Mouse (Mus musculus) small intestine, adult 2 months (tissue): ENCODE data around the gene S1pr1. TPM values are rescaled to one million over a fixed set of nuclear protein-coding genes. Genes with fewer than 3 reads are reported as not detected.

Experiments used
- H3K27ac ChIP-seq: fragments of 200-500 bp; 2 replicates; pipeline ENCODE4 v1.5.1; 2012; ENCODE audit warnings: low read depth, low read length, control low read depth, inconsistent platforms; ENCODE audit not compliant: insufficient read depth
- H3K27me3 ChIP-seq: fragments of 200-500 bp; 2 replicates; pipeline ENCODE4 v1.6.1; 2012; ENCODE audit warnings: mild to moderate bottlenecking, moderate library complexity, low read length, inconsistent platforms; ENCODE audit not compliant: control insufficient read depth, insufficient read depth
- H3K36me3 ChIP-seq: fragments of 200-500 bp; 2 replicates; pipeline ENCODE4 v1.6.1; 2012; ENCODE audit warnings: mild to moderate bottlenecking, low read length, control low read depth, inconsistent platforms; ENCODE audit not compliant: control insufficient read depth, insufficient read depth
- H3K4me1 ChIP-seq: fragments of 200-500 bp; 2 replicates; pipeline ENCODE4 v1.6.1; 2012; ENCODE audit warnings: low read length, inconsistent platforms, mixed read lengths; ENCODE audit not compliant: control insufficient read depth, insufficient read depth, insufficient read length
- H3K4me3 ChIP-seq: fragments of 200-500 bp; 2 replicates; pipeline ENCODE4 v1.5.1; 2012; ENCODE audit warnings: low read depth, mild to moderate bottlenecking, control low read depth, inconsistent platforms, low read length, moderate library complexity
- CTCF ChIP-seq: fragments of 200-500 bp; IDR thresholded peaks from 2 replicates; pipeline ENCODE4 v1.5.1; 2012; ENCODE audit warnings: low read depth, mild to moderate bottlenecking, control low read depth, inconsistent platforms, low read length, moderate library complexity, mixed read lengths; ENCODE audit not compliant: insufficient replicate concordance, insufficient read length; ENCODE audit errors: extremely low read depth
- POLR2A ChIP-seq: fragments of 200-500 bp; IDR thresholded peaks from 2 replicates; pipeline ENCODE4 v1.6.1; 2012; ENCODE audit warnings: low read depth, mild to moderate bottlenecking, control low read depth, inconsistent platforms, low read length, moderate library complexity
- WGBS: fragments of 180-500 bp; shearing (Covaris S2); methylation state at CpG from one replicate; pipeline ENCODE4 v1.1.7; 2018; 5-methylcytosine and 5-hydroxymethylcytosine counted together
- polyA plus RNA-seq: library from polyadenylated mRNA; depleted of rRNA; stranded (reverse); fragments of >200 nt; gene quantifications from 2 replicates; pipeline ENCODE4 v1.2.3, GENCODE M21; 2012; rRNA removed

Gene S1pr1
- polyA plus RNA-seq, 1 experiment = 13.5 TPM

- Histone ChIP-seq H3K27me3 (no peaks in the 10 kb centered on the region), H3K4me1 (no peaks in the 10 kb centered on the region), H3K4me3 (no peak overlapping the region), H3K36me3 (no peaks in the 10 kb centered on the region), H3K27ac (no peak overlapping the region)
- 48% methylated on average over 9 of the region's 9 CpGs for WGBS
- peak; percentile 57; the same call in 1 of the 2 replicates for TF ChIP-seq CTCF
- no peak for TF ChIP-seq POLR2A
Observed at GRCm38 (mm10) chr3:115660701-115661460, 54.0 kb downstream of the S1pr1 start.

Other genes with a start within 250 kb of the S1pr1 start
- gene Dph5, start 172.8 kb upstream of the S1pr1 start, polyA plus RNA-seq = 0.42 and 0.94 TPM in 2 replicates